Mouse (Mus musculus) liver, embryonic 16.5 days (tissue): Measurements from ENCODE around the gene Gm10142. TPM values are rescaled to one million over a fixed set of nuclear protein-coding genes. Genes with fewer than 3 reads are reported as not detected.
"Not testable (repeated sequence)": the region's sequence is repeated elsewhere in the genome, so short reads cannot be mapped to it uniquely, and the experiment has no call there.

Experiments
- ATAC-seq: fragments of 200-750 bp; cut with Nextera tagmentation; 2 replicates; pipeline ENCODE4 v1.8.0; 2017; ENCODE audit warnings: low read depth, mild to moderate bottlenecking, moderate number of reproducible peaks, moderate library complexity
- H3K27ac ChIP-seq: fragments of 300-500 bp; sonication (generic); 2 replicates; pipeline ENCODE4 v1.5.1; 2014; ENCODE audit warnings: mild to moderate bottlenecking, low read length
- H3K27me3 ChIP-seq: fragments of 300-500 bp; sonication (generic); 2 replicates; pipeline ENCODE4 v1.6.1; 2014; ENCODE audit warnings: low read depth, low read length, mixed read lengths; ENCODE audit not compliant: control insufficient read depth, insufficient read depth
- H3K36me3 ChIP-seq: fragments of 300-500 bp; sonication (generic); 2 replicates; pipeline ENCODE4 v1.6.1; 2014; ENCODE audit warnings: mild to moderate bottlenecking; ENCODE audit not compliant: control insufficient read depth, insufficient read depth
- H3K4me1 ChIP-seq: fragments of 300-500 bp; sonication (generic); 2 replicates; pipeline ENCODE4 v1.6.1; 2014; ENCODE audit warnings: low read depth, low read length, mixed read lengths; ENCODE audit not compliant: control insufficient read depth
- H3K4me2 ChIP-seq: fragments of 300-500 bp; sonication (generic); 2 replicates; pipeline ENCODE4 v1.6.1; 2014; ENCODE audit warnings: low read depth, low read length, mixed read lengths
- H3K4me3 ChIP-seq: fragments of 300-500 bp; sonication (generic); 2 replicates; pipeline ENCODE4 v1.5.1; 2014; ENCODE audit warnings: low read depth, mild to moderate bottlenecking, low read length
- H3K9ac ChIP-seq: fragments of 300-500 bp; sonication (generic); 2 replicates; pipeline ENCODE4 v1.6.1; 2014; ENCODE audit warnings: low read depth, low read length
- H3K9me3 ChIP-seq: fragments of 300-500 bp; sonication (generic); replicated peaks from 2 replicates; pipeline ENCODE4 v1.6.1; 2016; ENCODE audit warnings: low read length; ENCODE audit not compliant: control insufficient read depth
- WGBS: fragments of 180-500 bp; shearing (Covaris S2); extraction: QIAGEN DNeasy Blood & Tissue Kit; methylation state at CpG from one replicate; pipeline ENCODE4 v1.1.7; 2014; ENCODE audit not compliant: insufficient replicate concordance; 5-methylcytosine and 5-hydroxymethylcytosine counted together
- polyA plus RNA-seq: library from polyadenylated mRNA; unstranded; fragments of >200 nt; fragmentation: Nextera tagmentation; extraction: Ambion mirVana; gene quantifications from 2 replicates; pipeline ENCODE4 v1.2.1, GENCODE M21; 2015

Gm10142 gene
- polyA plus RNA-seq, 1 experiment from 2014 or later, result not detected

- not testable (repeated sequence) for H3K27me3 ChIP-seq, H3K4me3 ChIP-seq, H3K27ac ChIP-seq, ATAC-seq, H3K4me1 ChIP-seq, H3K9ac ChIP-seq, H3K4me2 ChIP-seq, H3K36me3 ChIP-seq, H3K9me3 ChIP-seq
- 41% methylated on average over 3 of the region's 3 CpGs for WGBS
Observed at GRCm38 (mm10) chr10:77752312-77752711, 36.7 kb downstream of the Gm10142 start.

GRCm38 (mm10) chr10:77753448-77753847, 37.8 kb downstream of the Gm10142 start:
- no peak overlapping the region for H3K4me2 ChIP-seq
- no peaks in the 10 kb centered on the region for H3K4me1 ChIP-seq
- H3K36me3 ChIP-seq, result no peaks in the 10 kb centered on the region
- H3K4me3 ChIP-seq, result no peak overlapping the region
- H3K27ac ChIP-seq, result no peak overlapping the region
- no peak overlapping the region for H3K9ac ChIP-seq
- ATAC-seq, result no peak
- no peaks in the 10 kb centered on the region for H3K27me3 ChIP-seq
- no peaks in the 10 kb centered on the region for H3K9me3 ChIP-seq

- not testable (repeated sequence) for H3K9me3 ChIP-seq, H3K4me3 ChIP-seq, H3K9ac ChIP-seq, H3K27me3 ChIP-seq, ATAC-seq, H3K36me3 ChIP-seq, H3K27ac ChIP-seq, H3K4me2 ChIP-seq, H3K4me1 ChIP-seq
- no CpG with 5 or more reads among the region's 1 CpGs for WGBS
Observed at GRCm38 (mm10) chr10:77759582-77759981, 44.0 kb downstream of the Gm10142 start, which contains the start of gene Gm3233. Gene Gm3233, minus strand, starts transcription at chr10:77759682.

Other genes starting within 250 kb of the Gm10142 start
- 12.1 and 13.8 TPM in 2 replicates for gene Fam207a, start 200.0 kb upstream of the Gm10142 start, polyA plus RNA-seq
- gene Itgb2, start 185.6 kb upstream of the Gm10142 start, polyA plus RNA-seq, result 18.2 and 20.6 TPM in 2 replicates
- gene Pttg1ip, start 134.1 kb upstream of the Gm10142 start, polyA plus RNA-seq, result 87.3 and 94.5 TPM in 2 replicates
- 82.3 and 92.2 TPM in 2 replicates for gene Sumo3, start 109.7 kb upstream of the Gm10142 start, polyA plus RNA-seq
- 0.61 TPM in 1 of 2 replicates, not detected in the other for gene Gm49325, start 109.6 kb upstream of the Gm10142 start, polyA plus RNA-seq
- 43.7 and 46.3 TPM in 2 replicates for gene Ube2g2, start 93.5 kb upstream of the Gm10142 start, polyA plus RNA-seq
- gene Tspear, start 29.2 kb upstream of the Gm10142 start, polyA plus RNA-seq, result 0.05 TPM in 1 of 2 replicates, not detected in the other
- not detected in 2 replicates for gene Gm19402, start 25.1 kb upstream of the Gm10142 start, polyA plus RNA-seq
- gene Gm9508, start 18.6 kb upstream of the Gm10142 start, polyA plus RNA-seq, result not detected in 2 replicates
- gene Gm10272, start 9.2 kb upstream of the Gm10142 start, polyA plus RNA-seq, result not detected in 2 replicates
- not detected in 2 replicates for gene Gm10024, start 4.3 kb upstream of the Gm10142 start, polyA plus RNA-seq
- not detected in 2 replicates for gene Krtap12-1, start 4.8 kb downstream of the Gm10142 start, polyA plus RNA-seq
- gene Gm10100, start 10.7 kb downstream of the Gm10142 start, polyA plus RNA-seq, result not detected in 2 replicates
- not detected in 2 replicates for gene Gm18596, start 26.8 kb downstream of the Gm10142 start, polyA plus RNA-seq
- not detected in 2 replicates for gene Gm9736, start 35.5 kb downstream of the Gm10142 start, polyA plus RNA-seq
- gene Gm3233, start 43.9 kb downstream of the Gm10142 start, polyA plus RNA-seq, result not detected in 2 replicates
- gene Gm3238, start 55.5 kb downstream of the Gm10142 start, polyA plus RNA-seq, result not detected in 2 replicates
- gene Gm7138, start 61.1 kb downstream of the Gm10142 start, polyA plus RNA-seq, result not detected in 2 replicates
- not detected in 2 replicates for gene Gm3250, start 66.7 kb downstream of the Gm10142 start, polyA plus RNA-seq
- not detected in 2 replicates for gene Gm7137, start 72.4 kb downstream of the Gm10142 start, polyA plus RNA-seq
- not detected in 2 replicates for gene Gm9639, start 79.3 kb downstream of the Gm10142 start, polyA plus RNA-seq
- gene Gm19668, start 83.3 kb downstream of the Gm10142 start, polyA plus RNA-seq, result not detected in 2 replicates
- gene Gm9507, start 96.0 kb downstream of the Gm10142 start, polyA plus RNA-seq, result not detected in 2 replicates
- gene Gm2696, start 98.9 kb downstream of the Gm10142 start, polyA plus RNA-seq, result not detected in 2 replicates
- gene Krtap10-4, start 111.3 kb downstream of the Gm10142 start, polyA plus RNA-seq, result not detected in 2 replicates
- gene Krtap10-10, start 120.1 kb downstream of the Gm10142 start, polyA plus RNA-seq, result not detected in 2 replicates
- gene Gm36176, start 131.0 kb downstream of the Gm10142 start, polyA plus RNA-seq, result not detected in 2 replicates
- not detected in 2 replicates for gene Gm10318, start 137.1 kb downstream of the Gm10142 start, polyA plus RNA-seq
- not detected in 2 replicates for gene Gm3285, start 146.2 kb downstream of the Gm10142 start, polyA plus RNA-seq
- 16.5 and 18.6 TPM in 2 replicates for gene Lrrc3, start 186.7 kb downstream of the Gm10142 start, polyA plus RNA-seq